Mouse (Mus musculus) neural tube, embryonic 11.5 days (tissue): ENCODE results near the gene Prkcsh. TPM values are rescaled to one million over a fixed set of nuclear protein-coding genes. Genes with fewer than 3 reads are reported as not detected.

Experiments used
- ATAC-seq: fragments of 200-750 bp; cut with Nextera tagmentation; 2 replicates; pipeline ENCODE4 v1.8.0; 2017; ENCODE audit warnings: moderate number of reproducible peaks, mild to moderate bottlenecking, moderate TSS enrichment, moderate library complexity; ENCODE audit not compliant: insufficient read depth, low FRiP score, low TSS enrichment
- DNase-seq: peaks from one replicate; pipeline ENCODE4 v3.0.0-alpha.2; 2015; ENCODE audit warnings: low spot score
- H3K27ac ChIP-seq: fragments of 300-500 bp; sonication (generic); 2 replicates; pipeline ENCODE4 v1.5.1; 2014; ENCODE audit warnings: low read depth, mild to moderate bottlenecking, low read length
- H3K27me3 ChIP-seq: fragments of 300-500 bp; sonication (generic); 2 replicates; pipeline ENCODE4 v1.6.1; 2014; ENCODE audit warnings: mild to moderate bottlenecking, low read length, mixed read lengths; ENCODE audit not compliant: control insufficient read depth, insufficient read depth
- H3K36me3 ChIP-seq: fragments of 300-500 bp; sonication (generic); 2 replicates; pipeline ENCODE4 v1.6.1; 2014; ENCODE audit warnings: mild to moderate bottlenecking, low read length, moderate library complexity, mixed read lengths; ENCODE audit not compliant: control insufficient read depth, insufficient read depth
- H3K4me1 ChIP-seq: fragments of 300-500 bp; sonication (generic); 2 replicates; pipeline ENCODE4 v1.6.1; 2014; ENCODE audit warnings: low read length, mixed read lengths; ENCODE audit not compliant: control insufficient read depth, insufficient read depth
- H3K4me2 ChIP-seq: fragments of 300-500 bp; sonication (generic); 2 replicates; pipeline ENCODE4 v1.6.1; 2014; ENCODE audit warnings: low read depth, mild to moderate bottlenecking, moderate library complexity
- H3K4me3 ChIP-seq: fragments of 300-500 bp; sonication (generic); 2 replicates; pipeline ENCODE4 v1.5.1; 2014; ENCODE audit warnings: low read depth, low read length
- H3K9ac ChIP-seq: fragments of 300-500 bp; sonication (generic); 2 replicates; pipeline ENCODE4 v1.6.1; 2014; ENCODE audit warnings: mild to moderate bottlenecking, low read length
- H3K9me3 ChIP-seq: fragments of 300-500 bp; sonication (generic); 2 replicates; pipeline ENCODE4 v1.6.1; 2016; ENCODE audit warnings: low read length; ENCODE audit not compliant: control insufficient read depth
- WGBS: fragments of 180-500 bp; shearing (Covaris S2); extraction: QIAGEN DNeasy Blood & Tissue Kit; methylation state at CpG from one replicate; pipeline ENCODE4 v1.1.7; 2014; 5-methylcytosine and 5-hydroxymethylcytosine counted together
- polyA plus RNA-seq: library from polyadenylated mRNA; unstranded; fragments of >200 nt; fragmentation: Nextera tagmentation; extraction: Ambion mirVana; gene quantifications from 2 replicates; pipeline ENCODE4 v1.2.1, GENCODE M21; 2014

Prkcsh gene
- polyA plus RNA-seq, 1 experiment from 2014 or later: 106 TPM

DNA sequence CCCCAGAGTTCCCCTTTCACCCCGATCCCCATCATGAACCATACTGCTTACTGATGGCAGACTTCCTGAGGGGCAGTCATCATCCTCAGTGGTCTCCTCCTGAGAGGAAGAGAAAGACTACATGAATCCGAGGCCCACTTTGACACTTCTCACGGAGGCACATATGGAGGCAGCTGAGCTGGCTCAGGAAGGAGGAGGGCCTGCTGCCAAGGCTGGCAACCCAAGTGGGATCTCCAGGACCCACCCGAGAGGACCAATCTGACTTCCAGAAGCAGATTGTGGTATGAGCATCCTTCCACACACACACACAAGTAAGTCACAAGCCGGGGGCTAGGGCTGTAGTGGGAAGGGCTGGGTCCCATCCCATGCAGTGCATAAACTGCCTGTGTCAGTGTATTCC is 25.3 kb upstream of the Prkcsh start:
- ATAC-seq (no peak), DNase-seq (no peak)
- no peak overlapping the region for H3K4me3 ChIP-seq
- no peak overlapping the region for H3K27ac ChIP-seq
- H3K36me3 ChIP-seq: no peaks in the 10 kb centered on the region
- 86% methylated on average over 5 of the region's 5 CpGs for WGBS
- H3K9me3 ChIP-seq: no peaks in the 10 kb centered on the region
- H3K27me3 ChIP-seq: no peaks in the 10 kb centered on the region
- no peaks in the 10 kb centered on the region for H3K4me1 ChIP-seq
- H3K4me2 ChIP-seq: no peak overlapping the region
- H3K9ac ChIP-seq: no peak overlapping the region

DNA sequence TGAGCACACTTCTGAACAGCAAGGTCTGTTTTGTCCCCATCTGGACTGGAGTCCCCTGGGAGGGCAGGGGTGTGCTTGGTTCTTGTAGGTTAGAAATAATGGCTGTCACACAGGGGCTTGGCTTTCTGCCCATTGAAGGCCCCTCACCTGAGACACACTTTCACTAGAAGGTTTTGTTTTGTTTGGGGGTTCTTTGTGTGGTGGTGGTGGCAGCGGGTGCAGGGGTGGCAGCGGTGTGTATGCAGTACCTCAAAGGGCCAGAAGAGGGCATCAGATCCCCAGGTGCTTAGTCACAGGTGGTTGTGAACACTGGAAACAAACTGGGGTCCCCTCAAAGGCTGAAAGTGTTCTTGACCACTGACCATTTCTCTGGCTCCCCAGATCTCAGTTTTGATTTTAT is 24.6 kb upstream of the Prkcsh start:
- no peak overlapping the region for H3K9ac ChIP-seq
- DNase-seq (no peak), ATAC-seq (no peak)
- H3K4me3 ChIP-seq: no peak overlapping the region
- no peaks in the 10 kb centered on the region for H3K4me1 ChIP-seq
- no peak overlapping the region for H3K27ac ChIP-seq
- no peaks in the 10 kb centered on the region for H3K9me3 ChIP-seq
- no peak overlapping the region for H3K4me2 ChIP-seq
- no peaks in the 10 kb centered on the region for H3K27me3 ChIP-seq
- no peaks in the 10 kb centered on the region for H3K36me3 ChIP-seq
- 18% methylated on average over 2 of the region's 2 CpGs for WGBS

DNA sequence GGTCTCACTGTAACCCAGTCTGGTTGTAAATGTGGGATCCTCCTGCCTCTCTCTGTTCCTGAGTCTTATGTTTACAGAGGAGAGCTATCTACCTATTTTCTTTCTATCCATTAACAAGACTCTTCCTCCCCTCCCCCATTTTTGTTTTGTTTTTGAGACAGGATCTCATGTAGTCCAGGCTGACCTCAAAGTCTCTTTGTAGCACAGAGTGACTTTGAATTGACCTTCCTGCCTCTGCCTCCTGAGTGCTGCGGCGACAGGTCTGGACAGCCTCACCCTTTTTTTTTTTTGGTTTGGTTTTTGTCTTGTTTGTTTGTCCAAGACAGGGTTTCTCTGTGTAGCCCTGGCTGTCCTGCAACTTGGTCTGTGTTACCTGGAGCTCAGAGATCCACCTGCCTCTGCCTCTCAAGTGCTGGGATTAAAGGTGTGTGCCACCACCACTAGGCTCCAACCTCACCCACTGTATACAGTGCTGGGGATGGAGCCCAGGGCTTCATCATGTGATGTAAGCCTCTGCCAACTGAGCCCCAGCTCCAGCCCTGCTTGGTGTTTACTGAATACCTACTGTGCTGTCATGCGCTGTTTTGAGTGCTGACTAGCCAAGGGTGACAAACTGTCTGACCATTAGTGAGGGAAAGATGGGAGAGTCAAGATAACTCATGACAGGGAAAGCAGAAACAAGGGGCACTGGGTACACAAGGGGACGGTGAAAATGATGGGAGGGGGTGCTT is 24.0 kb upstream of the Prkcsh start:
- Histone ChIP-seq H3K27me3 (no peaks in the 10 kb centered on the region), H3K36me3 (no peaks in the 10 kb centered on the region), H3K9ac (no peak overlapping the region), H3K27ac (no peak overlapping the region), H3K4me1 (no peaks in the 10 kb centered on the region), H3K4me2 (no peak overlapping the region), H3K9me3 (no peaks in the 10 kb centered on the region), H3K4me3 (no peak overlapping the region)
- ATAC-seq (no peak), DNase-seq (no peak)
- 87% methylated on average over 4 of the region's 4 CpGs for WGBS

DNA sequence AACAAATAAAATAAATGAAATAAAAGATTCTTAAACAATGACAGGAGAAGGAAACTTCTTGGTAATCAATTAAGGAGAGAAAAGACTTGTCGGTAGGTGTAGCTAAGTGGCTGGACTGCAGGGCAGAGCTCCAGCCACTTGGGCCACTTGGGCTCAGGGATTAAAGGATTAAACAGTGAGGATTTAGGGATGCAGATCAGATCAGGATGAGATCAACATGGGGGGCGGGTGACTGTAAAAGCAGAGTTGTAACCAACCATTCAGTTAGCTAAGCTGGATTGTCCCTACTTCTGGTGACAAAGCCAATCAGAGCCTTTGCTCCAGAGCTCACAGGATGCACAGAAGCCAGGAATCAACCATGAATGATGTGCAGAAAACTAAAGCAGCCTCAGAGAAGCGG is 18.7 kb upstream of the Prkcsh start:
- peaks cover 6% of the 10 kb centered on the region for H3K4me1 ChIP-seq
- no peaks in the 10 kb centered on the region for H3K9me3 ChIP-seq
- DNase-seq (no peak), ATAC-seq (no peak)
- no peak overlapping the region for H3K27ac ChIP-seq
- WGBS: 37% methylated on average over 3 of the region's 3 CpGs
- no peak overlapping the region for H3K4me3 ChIP-seq
- H3K27me3 ChIP-seq: peaks cover 27% of the 10 kb centered on the region
- no peaks in the 10 kb centered on the region for H3K36me3 ChIP-seq
- no peak overlapping the region for H3K9ac ChIP-seq
- no peak overlapping the region for H3K4me2 ChIP-seq

DNA sequence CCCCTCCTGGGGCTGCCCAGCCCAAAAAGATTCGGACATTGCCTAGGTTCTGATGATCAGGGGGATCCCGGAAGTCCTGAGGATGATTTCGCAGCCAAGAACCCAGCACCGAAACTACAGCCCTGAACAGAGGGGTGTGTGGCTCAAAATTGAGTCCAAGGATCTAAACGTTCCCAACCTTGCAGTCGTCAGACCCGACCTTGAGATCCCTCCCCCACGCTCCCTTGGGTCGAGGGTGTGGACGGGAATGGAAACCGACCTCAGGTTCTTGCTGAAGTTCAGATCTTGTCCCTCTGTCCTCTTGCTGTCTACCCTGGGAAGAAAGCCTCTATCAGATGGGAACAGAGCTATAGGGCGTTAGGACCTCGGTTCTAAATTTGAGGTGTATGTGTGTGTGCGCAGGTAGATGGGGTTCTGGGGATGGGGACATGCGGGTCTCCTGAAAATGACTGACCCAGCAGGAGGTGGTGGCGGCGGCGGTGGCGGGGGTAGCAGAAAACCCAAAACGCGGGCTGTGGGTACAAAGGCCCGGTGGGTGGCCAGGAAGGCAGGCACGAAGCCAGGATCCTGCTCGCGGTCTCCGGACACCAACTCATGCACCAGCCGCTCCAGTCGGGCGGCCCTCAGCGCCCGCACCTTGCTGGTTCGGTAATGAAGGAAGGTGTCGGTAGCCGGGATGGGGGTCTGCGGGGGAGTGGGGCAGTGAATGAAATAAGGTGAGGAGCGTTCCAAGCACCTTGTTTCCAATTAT is 14.8 kb upstream of the Prkcsh start:
- peak overlapping the region; percentile 77; the same call in 1 of the 2 replicates for H3K4me2 ChIP-seq
- H3K4me1 ChIP-seq: peaks cover 16% of the 10 kb centered on the region
- DNase-seq: no peak
- H3K9ac ChIP-seq: no peak overlapping the region
- H3K4me3 ChIP-seq: no peak overlapping the region
- no peaks in the 10 kb centered on the region for H3K9me3 ChIP-seq
- H3K36me3 ChIP-seq: no peaks in the 10 kb centered on the region
- 7% methylated on average over 36 of the region's 36 CpGs for WGBS
- H3K27me3 ChIP-seq: peaks cover 57% of the 10 kb centered on the region
- ATAC-seq: no peak
- H3K27ac ChIP-seq: no peak overlapping the region

DNA sequence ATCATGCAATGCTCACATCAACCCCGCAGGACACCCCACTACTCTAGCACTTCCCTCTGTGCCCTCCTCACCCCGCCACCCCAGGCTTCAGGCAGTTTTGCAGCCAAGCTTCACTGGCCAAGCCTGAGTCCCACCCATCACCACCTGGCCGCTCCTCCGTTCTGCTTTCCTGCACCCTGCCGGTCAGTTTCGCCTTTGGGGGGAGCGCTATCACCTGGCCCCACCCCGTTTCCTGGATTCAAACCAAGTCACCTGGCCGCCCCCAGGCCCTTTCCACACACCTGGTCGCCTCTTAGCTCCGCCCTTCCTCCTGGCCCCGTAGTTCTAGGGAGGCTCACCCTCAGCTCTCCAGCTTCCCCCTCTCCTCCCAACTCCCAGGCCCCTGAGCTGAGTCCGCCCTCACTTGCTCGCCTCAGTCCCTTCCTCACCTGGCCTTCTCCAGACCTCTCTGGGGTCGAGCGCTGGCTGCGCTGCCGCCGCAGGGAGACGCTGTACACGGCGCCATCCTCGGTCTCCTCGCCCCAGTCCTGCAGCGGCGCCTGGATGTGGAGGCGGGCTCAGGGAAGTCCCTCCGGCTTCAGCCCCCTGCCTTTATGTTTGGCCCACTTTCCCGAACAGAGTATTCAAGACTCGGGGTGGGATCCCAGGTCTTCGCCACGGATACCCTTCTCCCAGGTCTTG is 14.0 kb upstream of the Prkcsh start:
- H3K4me2 ChIP-seq: peak overlapping the region; percentile 77
- 1% methylated on average over 32 of the region's 32 CpGs for WGBS
- no peak overlapping the region for H3K27ac ChIP-seq
- peak; percentile 53 for DNase-seq
- ATAC-seq: no peak
- H3K9ac ChIP-seq: peak overlapping the region; percentile 15; the same call in 1 of the 2 replicates
- H3K27me3 ChIP-seq: peaks cover 57% of the 10 kb centered on the region
- no peaks in the 10 kb centered on the region for H3K36me3 ChIP-seq
- peaks cover 16% of the 10 kb centered on the region for H3K4me1 ChIP-seq
- H3K9me3 ChIP-seq: no peaks in the 10 kb centered on the region
- peak overlapping the region; percentile 42 for H3K4me3 ChIP-seq

DNA sequence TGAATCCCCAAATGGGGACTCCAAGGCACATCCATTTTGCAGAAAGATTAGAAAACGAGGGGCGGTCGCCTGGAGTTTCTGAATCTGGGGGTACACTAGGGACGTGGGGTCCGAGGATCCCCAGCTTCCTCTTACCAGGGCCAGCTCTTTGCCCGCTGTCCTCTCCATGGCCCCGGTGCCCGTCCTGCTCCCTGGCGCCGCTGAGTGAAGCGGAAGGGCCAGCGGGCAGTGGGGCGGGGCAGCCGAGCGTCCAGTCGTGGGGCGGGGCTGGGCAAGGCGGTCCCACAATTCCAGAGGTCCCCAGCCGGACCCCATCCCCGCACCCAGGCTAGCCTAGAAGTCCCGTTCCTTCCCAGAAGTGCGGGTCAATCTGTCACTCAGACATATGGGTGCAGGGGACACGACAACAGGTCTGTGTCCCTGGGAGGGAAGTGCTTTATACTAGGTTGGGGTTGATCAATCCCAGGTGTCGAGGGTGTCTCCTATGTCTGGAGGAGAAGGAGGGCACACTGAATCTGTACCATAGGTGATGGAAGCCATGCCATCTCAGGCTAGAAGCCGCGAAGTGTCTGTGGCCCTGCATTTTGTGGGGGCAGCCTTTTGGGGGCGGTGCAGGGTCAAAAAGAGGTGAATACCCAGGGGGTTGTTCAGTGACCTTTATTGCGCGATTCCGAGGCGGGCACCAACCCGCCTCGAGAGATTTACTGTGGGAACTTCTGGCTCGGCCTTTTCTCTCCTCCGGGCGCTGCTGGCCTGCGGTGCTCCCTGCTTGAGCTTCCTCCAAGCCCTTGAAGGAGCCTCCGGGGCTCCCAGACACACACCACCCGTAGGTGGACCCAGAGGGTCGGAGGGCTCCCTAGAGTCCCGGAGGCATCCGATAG is 13.1 kb upstream of the Prkcsh start, which contains the start of gene Rgl3:
Rgl3 (minus strand) TSS at position 217 of the 881 bp plus-strand sequence.
- 0 out of 2 replicates have a peak, but pooled peaks have one; percentile 36 for ATAC-seq
- Histone ChIP-seq H3K27me3 (peaks cover 57% of the 10 kb centered on the region), H3K4me2 (peak within 1 kb of the TSS; percentile 77), H3K4me3 (peak within 1 kb of the TSS; percentile 42), H3K9ac (peak within 1 kb of the TSS; percentile 50), H3K4me1 (peaks cover 16% of the 10 kb centered on the region), H3K27ac (no peak within 1 kb of the TSS), H3K36me3 (no peaks in the 10 kb centered on the region), H3K9me3 (no peaks in the 10 kb centered on the region)
- peak; percentile 38 for DNase-seq
- under 1% methylated on average over 42 of the region's 42 CpGs for WGBS

DNA sequence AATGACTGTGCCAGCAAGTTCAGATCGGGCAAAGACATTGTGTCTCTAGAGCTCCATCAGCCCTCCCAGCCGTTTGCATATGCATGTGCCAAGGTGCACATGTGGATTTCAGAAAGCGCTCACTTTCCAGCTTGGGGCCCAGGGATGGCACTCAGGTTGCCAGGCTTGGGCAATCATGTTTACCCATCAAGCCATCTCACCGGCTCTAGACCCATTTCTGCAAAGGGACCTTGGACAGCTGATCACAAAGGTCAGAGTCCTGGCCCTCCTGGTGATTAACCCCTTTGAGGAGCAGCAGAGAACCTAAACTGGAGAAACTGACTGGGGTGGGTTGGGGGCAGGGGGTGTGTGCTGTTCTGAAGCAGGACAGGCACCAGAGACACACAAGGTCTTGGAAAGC is 10.4 kb upstream of the Prkcsh start:
- DNase-seq: no peak
- H3K27ac ChIP-seq: no peak overlapping the region
- no peak overlapping the region for H3K4me3 ChIP-seq
- no peak for ATAC-seq
- H3K4me2 ChIP-seq: no peak overlapping the region
- peaks cover 48% of the 10 kb centered on the region for H3K27me3 ChIP-seq
- no peak overlapping the region for H3K9ac ChIP-seq
- WGBS: 85% methylated on average over 4 of the region's 4 CpGs
- peaks cover 16% of the 10 kb centered on the region for H3K4me1 ChIP-seq
- no peaks in the 10 kb centered on the region for H3K9me3 ChIP-seq
- no peaks in the 10 kb centered on the region for H3K36me3 ChIP-seq
